Mouse (Mus musculus): Measurements from ENCODE around the gene Rasal2. TPM values are rescaled to one million over a fixed set of nuclear protein-coding genes. Genes with fewer than 3 reads are reported as not detected.
A peak's percentile ranks its signal among the peaks of the same experiment; 100 is the strongest.

Gene Rasal2
- total and polyA plus RNA-seq, 3 experiments = 1.5 to 2.6 (median 1.7) TPM

DNA sequence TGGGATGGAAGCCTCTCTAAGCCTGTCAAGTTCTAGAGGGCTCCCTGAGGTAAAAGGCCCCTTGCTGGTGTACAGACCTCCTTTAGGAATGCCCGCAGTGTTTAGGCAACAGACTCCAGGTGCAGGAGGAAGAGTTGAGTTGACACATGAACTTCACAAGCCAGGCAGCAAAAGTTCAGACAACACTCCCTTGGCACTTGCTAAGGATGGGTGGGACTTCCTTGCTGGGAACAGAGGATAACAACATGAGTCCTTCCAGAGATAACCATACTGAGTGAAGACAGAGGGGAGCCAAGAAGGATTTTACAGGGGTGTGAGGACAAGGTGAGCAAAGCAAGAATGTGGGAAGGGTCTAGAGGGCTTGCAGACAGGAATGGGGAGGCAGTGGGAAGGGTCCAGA lies 319.8 kb downstream of the Rasal2 start:
- H3K79me2 ChIP-seq (replicated peaks; ENCODE audit: control insufficient read depth, extremely low read depth, insufficient read depth, poor library complexity, severe bottlenecking) = no peaks in the 10 kb centered on the region
- TF ChIP-seq TBP (conservative IDR thresholded peaks at IDR 0.05; ENCODE audit: low read depth, low read length) (no peak), MYC (IDR thresholded peaks at IDR 0.05; ENCODE audit: low read depth, low read length) (no peak)
- no peaks in the 10 kb centered on the region for H3K27me3 ChIP-seq (replicated peaks)
- H3K4me2 ChIP-seq (ENCODE audit: insufficient read depth, low read depth, poor library complexity, severe bottlenecking) = no peak overlapping the region
- H3K9me3 ChIP-seq (replicated peaks; ENCODE audit: low read length) = no peaks in the 10 kb centered on the region
- no peak overlapping the region for H3K9ac ChIP-seq (ENCODE audit: insufficient read depth, low read depth)
- H3K4me3 ChIP-seq (replicated peaks in 1 of 3; ENCODE audit: low read depth in 2 of 3, low read length in 2 of 3, poor library complexity in 1 of 3) = no peak overlapping the region
- dilution Hi-C loops (cut with MboI; ENCODE audit: extremely low pct_ligation_motif_present, extremely low pct_unique_long_range_greater_than_20kb, low sequenced_read_pairs) = no loop called here
- peaks cover 0 to 12% of the 10 kb centered on the region in 2 experiments; a peak in 2 of 4 replicates for H3K4me1 ChIP-seq (ENCODE audit: control insufficient read depth in 1 of 2, insufficient read depth in 2 of 2)
- DNase-seq (ENCODE audit: extremely low read depth) = no peak
- no peak overlapping the region for H3K27ac ChIP-seq (ENCODE audit: insufficient read depth, low read depth)
- in situ Hi-C loops (cut with MboI; ENCODE audit: low pct_ligation_motif_present, low pct_unique_long_range_greater_than_20kb, low sequenced_read_pairs) = no loop called here
- no peaks in the 10 kb centered on the region for H3K36me3 ChIP-seq (replicated peaks in 1 of 2; ENCODE audit: control insufficient read depth in 1 of 2, insufficient read depth in 1 of 2, low read length in 1 of 2)

DNA sequence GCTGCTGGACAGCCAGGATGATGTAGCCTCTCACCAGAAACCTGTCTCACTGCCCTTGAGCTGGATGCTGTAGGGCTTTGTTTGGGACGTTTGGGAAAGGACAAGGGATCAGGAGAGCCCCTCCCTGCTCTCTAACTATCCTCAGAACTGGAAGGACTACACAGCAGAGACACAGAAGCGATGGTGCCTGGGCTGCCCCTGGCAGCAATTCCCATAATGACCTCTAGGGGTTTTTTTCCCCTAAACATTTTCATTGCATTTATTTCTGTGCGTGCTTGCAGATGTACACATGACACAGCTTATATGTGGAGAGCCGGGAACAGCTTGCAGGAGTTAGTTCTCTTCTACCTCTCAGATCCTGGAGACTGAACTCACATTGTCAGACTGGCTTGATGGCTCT lies 320.3 kb downstream of the Rasal2 start:
- dilution Hi-C loops (cut with MboI; ENCODE audit: extremely low pct_ligation_motif_present, extremely low pct_unique_long_range_greater_than_20kb, low sequenced_read_pairs) = no loop called here
- Histone ChIP-seq H3K4me3 (replicated peaks in 1 of 3; ENCODE audit: low read depth in 2 of 3, low read length in 2 of 3, poor library complexity in 1 of 3) (no peak overlapping the region), H3K9ac (ENCODE audit: insufficient read depth, low read depth) (no peak overlapping the region), H3K36me3 (replicated peaks in 1 of 2; ENCODE audit: control insufficient read depth in 1 of 2, insufficient read depth in 1 of 2, low read length in 1 of 2) (no peaks in the 10 kb centered on the region), H3K9me3 (replicated peaks; ENCODE audit: low read length) (no peaks in the 10 kb centered on the region), H3K79me2 (replicated peaks; ENCODE audit: control insufficient read depth, extremely low read depth, insufficient read depth, poor library complexity, severe bottlenecking) (no peaks in the 10 kb centered on the region), H3K4me1 (ENCODE audit: control insufficient read depth in 1 of 2, insufficient read depth in 2 of 2) (peaks cover 0 to 12% of the 10 kb centered on the region in 2 experiments; a peak in 2 of 4 replicates), H3K27ac (ENCODE audit: insufficient read depth, low read depth) (no peak overlapping the region), H3K4me2 (ENCODE audit: insufficient read depth, low read depth, poor library complexity, severe bottlenecking) (no peak overlapping the region), H3K27me3 (replicated peaks) (no peaks in the 10 kb centered on the region)
- DNase-seq (ENCODE audit: extremely low read depth) = no peak
- in situ Hi-C loops (cut with MboI; ENCODE audit: low pct_ligation_motif_present, low pct_unique_long_range_greater_than_20kb, low sequenced_read_pairs) = no loop called here
- TF ChIP-seq E2F4 (IDR thresholded peaks at IDR 0.05; ENCODE audit: insufficient replicate concordance, low read depth, low read length) (no peak), KAT2A (IDR thresholded peaks at IDR 0.05; ENCODE audit: insufficient replicate concordance, low read length) (no peak), RAD21 (IDR thresholded peaks at IDR 0.05; ENCODE audit: low read depth, low read length) (peak; percentile 13), CTCF (conservative IDR thresholded peaks at IDR 0.05 in 1 of 2, IDR thresholded peaks at IDR 0.05 in 1 of 2; ENCODE audit: low read depth in 2 of 2, low read length in 2 of 2) (peak; percentile 47 to 76)

DNA sequence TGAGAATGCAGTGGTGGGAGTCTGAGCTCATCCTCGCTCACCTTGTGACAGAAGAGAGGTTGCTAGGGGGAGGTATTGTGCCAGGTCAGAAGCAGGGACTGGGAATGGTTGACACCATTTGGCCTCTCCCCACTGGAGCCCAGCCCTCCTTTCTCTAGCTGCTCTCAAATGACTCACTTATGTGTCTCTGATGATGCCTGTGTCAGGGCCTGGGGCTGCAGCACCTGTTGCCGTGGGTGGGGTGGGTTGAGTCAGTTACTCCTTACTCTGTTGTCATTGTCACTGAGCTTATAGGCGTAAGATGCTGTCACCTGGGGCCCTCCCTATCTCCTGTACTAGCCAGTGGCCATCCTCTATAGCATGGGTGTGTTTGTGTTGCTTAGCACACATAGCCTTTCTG lies 321.6 kb downstream of the Rasal2 start:
- TF ChIP-seq KAT2A (IDR thresholded peaks at IDR 0.05; ENCODE audit: insufficient replicate concordance, low read length) = no peak
- TF ChIP-seq E2F4 (IDR thresholded peaks at IDR 0.05; ENCODE audit: insufficient replicate concordance, low read depth, low read length) = no peak
- TF ChIP-seq MEF2A (IDR thresholded peaks at IDR 0.05; ENCODE audit: borderline replicate concordance, low read depth, low read length) = no peak
- TF ChIP-seq ZNF384 (IDR thresholded peaks at IDR 0.05; ENCODE audit: low read depth, low read length) = no peak
- TF ChIP-seq MAZ (IDR thresholded peaks at IDR 0.05; ENCODE audit: low read depth, low read length) = no peak
- TF ChIP-seq MXI1 (IDR thresholded peaks at IDR 0.05; ENCODE audit: low read depth, low read length) = no peak
- no peak for TF ChIP-seq POLR2A (IDR thresholded peaks at IDR 0.05; ENCODE audit: low read depth, low read length)
- no peak for TF ChIP-seq CHD1 (IDR thresholded peaks at IDR 0.05; ENCODE audit: low read depth, low read length)
- no peak for TF ChIP-seq ETS1 (conservative IDR thresholded peaks at IDR 0.05; ENCODE audit: low read depth, low read length)
- no peak for TF ChIP-seq MAX (IDR thresholded peaks at IDR 0.05; ENCODE audit: low read length)
- no peak for TF ChIP-seq EP300 (IDR thresholded peaks at IDR 0.05; ENCODE audit: low read length)
- no peak for TF ChIP-seq JUN (IDR thresholded peaks at IDR 0.05; ENCODE audit: insufficient read depth, low read depth, low read length)
- TF ChIP-seq ZMIZ1 (IDR thresholded peaks at IDR 0.05; ENCODE audit: low read depth, low read length) = no peak
- TF ChIP-seq JUND (conservative IDR thresholded peaks at IDR 0.05; ENCODE audit: low read depth, low read length) = no peak
- no peak for TF ChIP-seq CHD2 (IDR thresholded peaks at IDR 0.05; ENCODE audit: low read length)
- TF ChIP-seq TBP (conservative IDR thresholded peaks at IDR 0.05; ENCODE audit: low read depth, low read length) = no peak
- TF ChIP-seq RAD21 (IDR thresholded peaks at IDR 0.05; ENCODE audit: low read depth, low read length) = no peak
- TF ChIP-seq IRF4 (IDR thresholded peaks at IDR 0.05; ENCODE audit: low read depth, low read length) = no peak
- no peak for TF ChIP-seq NELFE (IDR thresholded peaks at IDR 0.05; ENCODE audit: low read depth, low read length)
- Histone ChIP-seq H3K4me1 (ENCODE audit: control insufficient read depth in 1 of 2, insufficient read depth in 2 of 2) (peaks cover 0 to 11% of the 10 kb centered on the region in 2 experiments; a peak in 2 of 4 replicates), H3K27ac (ENCODE audit: insufficient read depth, low read depth) (no peak overlapping the region), H3K4me3 (replicated peaks in 1 of 3; ENCODE audit: low read depth in 2 of 3, low read length in 2 of 3, poor library complexity in 1 of 3) (no peak overlapping the region), H3K79me2 (replicated peaks; ENCODE audit: control insufficient read depth, extremely low read depth, insufficient read depth, poor library complexity, severe bottlenecking) (no peaks in the 10 kb centered on the region), H3K36me3 (replicated peaks in 1 of 2; ENCODE audit: control insufficient read depth in 1 of 2, insufficient read depth in 1 of 2, low read length in 1 of 2) (no peaks in the 10 kb centered on the region), H3K9ac (ENCODE audit: insufficient read depth, low read depth) (no peak overlapping the region), H3K9me3 (replicated peaks; ENCODE audit: low read length) (no peaks in the 10 kb centered on the region), H3K27me3 (replicated peaks) (no peaks in the 10 kb centered on the region), H3K4me2 (ENCODE audit: insufficient read depth, low read depth, poor library complexity, severe bottlenecking) (no peak overlapping the region)
- no peak for DNase-seq (ENCODE audit: extremely low read depth)
- in situ Hi-C loops (cut with MboI; ENCODE audit: low pct_ligation_motif_present, low pct_unique_long_range_greater_than_20kb, low sequenced_read_pairs) (no loop called here), dilution Hi-C loops (cut with MboI; ENCODE audit: extremely low pct_ligation_motif_present, extremely low pct_unique_long_range_greater_than_20kb, low sequenced_read_pairs) (no loop called here)

All from CH12.LX (cell line).